Mouse (Mus musculus) small intestine, adult 2 months (tissue): ENCODE measurements around the gene Polq. TPM values are rescaled to one million over a fixed set of nuclear protein-coding genes. Genes with fewer than 3 reads are reported as not detected.
A peak's percentile ranks its signal among the peaks of the same experiment; 100 is the strongest.

Source experiments
- H3K27ac ChIP-seq: fragments of 200-500 bp; 2 replicates; pipeline ENCODE4 v1.5.1; 2012; ENCODE audit warnings: low read depth, low read length, control low read depth, inconsistent platforms; ENCODE audit not compliant: insufficient read depth
- H3K27me3 ChIP-seq: fragments of 200-500 bp; 2 replicates; pipeline ENCODE4 v1.6.1; 2012; ENCODE audit warnings: mild to moderate bottlenecking, moderate library complexity, low read length, inconsistent platforms; ENCODE audit not compliant: control insufficient read depth, insufficient read depth
- H3K36me3 ChIP-seq: fragments of 200-500 bp; 2 replicates; pipeline ENCODE4 v1.6.1; 2012; ENCODE audit warnings: mild to moderate bottlenecking, low read length, control low read depth, inconsistent platforms; ENCODE audit not compliant: control insufficient read depth, insufficient read depth
- H3K4me1 ChIP-seq: fragments of 200-500 bp; 2 replicates; pipeline ENCODE4 v1.6.1; 2012; ENCODE audit warnings: low read length, inconsistent platforms, mixed read lengths; ENCODE audit not compliant: control insufficient read depth, insufficient read depth, insufficient read length
- H3K4me3 ChIP-seq: fragments of 200-500 bp; 2 replicates; pipeline ENCODE4 v1.5.1; 2012; ENCODE audit warnings: low read depth, mild to moderate bottlenecking, control low read depth, inconsistent platforms, low read length, moderate library complexity
- CTCF ChIP-seq: fragments of 200-500 bp; IDR thresholded peaks from 2 replicates; pipeline ENCODE4 v1.5.1; 2012; ENCODE audit warnings: low read depth, mild to moderate bottlenecking, control low read depth, inconsistent platforms, low read length, moderate library complexity, mixed read lengths; ENCODE audit not compliant: insufficient replicate concordance, insufficient read length; ENCODE audit errors: extremely low read depth
- POLR2A ChIP-seq: fragments of 200-500 bp; IDR thresholded peaks from 2 replicates; pipeline ENCODE4 v1.6.1; 2012; ENCODE audit warnings: low read depth, mild to moderate bottlenecking, control low read depth, inconsistent platforms, low read length, moderate library complexity
- WGBS: fragments of 180-500 bp; shearing (Covaris S2); methylation state at CpG from one replicate; pipeline ENCODE4 v1.1.7; 2018; 5-methylcytosine and 5-hydroxymethylcytosine counted together
- polyA plus RNA-seq: library from polyadenylated mRNA; depleted of rRNA; stranded (reverse); fragments of >200 nt; gene quantifications from 2 replicates; pipeline ENCODE4 v1.2.3, GENCODE M21; 2012

Polq gene
- polyA plus RNA-seq, 1 experiment = 0.13 TPM

DNA sequence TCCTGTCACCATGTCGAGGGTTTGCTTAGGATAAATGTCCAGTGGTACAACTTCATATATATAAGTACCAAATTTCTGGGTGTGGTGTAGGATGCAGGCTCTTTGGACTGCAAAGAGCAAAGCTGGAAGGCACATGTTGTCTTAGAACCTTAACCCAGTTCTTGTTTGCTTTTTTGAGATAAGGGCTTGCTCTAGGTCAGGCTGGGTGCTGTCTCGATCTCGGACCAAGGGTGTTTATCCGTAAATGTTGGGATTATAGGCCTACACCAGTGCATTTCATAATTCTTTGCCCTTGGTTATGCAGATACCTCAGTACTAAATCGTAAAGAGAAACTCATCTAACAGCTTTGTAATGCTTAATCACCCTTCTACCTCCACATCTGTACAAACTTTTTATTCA lies 750 bp downstream of the Polq start:
- H3K4me3 ChIP-seq = peak overlapping the region; percentile 89; the same call in 1 of the 2 replicates
- WGBS = 22% methylated on average over 5 of the region's 5 CpGs
- H3K27me3 ChIP-seq = no peaks in the 10 kb centered on the region
- H3K36me3 ChIP-seq = no peaks in the 10 kb centered on the region; the same call in 1 of the 2 replicates
- peaks cover 5% of the 10 kb centered on the region for H3K4me1 ChIP-seq
- no peak for TF ChIP-seq POLR2A
- no peak for TF ChIP-seq CTCF
- H3K27ac ChIP-seq = no peak overlapping the region

DNA sequence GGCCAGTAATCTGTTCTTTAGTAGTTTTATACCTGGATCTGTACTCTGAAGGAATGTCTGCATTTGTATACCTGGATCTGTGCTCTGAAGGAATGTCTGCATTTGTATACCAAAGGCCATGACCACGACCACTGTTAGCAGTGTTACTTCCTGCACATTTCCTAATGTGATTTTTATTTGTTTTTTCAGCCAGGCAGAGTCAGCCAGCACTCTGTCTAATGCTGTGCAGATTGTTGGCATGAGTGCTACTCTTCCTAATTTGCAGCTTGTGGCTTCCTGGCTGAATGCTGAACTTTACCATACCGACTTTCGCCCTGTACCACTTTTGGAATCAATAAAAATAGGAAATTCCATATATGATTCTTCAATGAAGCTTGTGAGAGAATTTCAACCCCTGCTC lies 16.0 kb downstream of the Polq start:
- Histone ChIP-seq H3K4me3 (no peak overlapping the region), H3K27ac (no peak overlapping the region), H3K27me3 (no peaks in the 10 kb centered on the region), H3K4me1 (no peaks in the 10 kb centered on the region), H3K36me3 (peaks cover 2% of the 10 kb centered on the region)
- WGBS = 72% methylated on average over 3 of the region's 3 CpGs
- TF ChIP-seq POLR2A (no peak), CTCF (no peak)

- H3K36me3 ChIP-seq = peaks cover 9% of the 10 kb centered on the region
- H3K4me1 ChIP-seq = no peaks in the 10 kb centered on the region
- no peak overlapping the region for H3K4me3 ChIP-seq
- no peaks in the 10 kb centered on the region for H3K27me3 ChIP-seq
- no peak overlapping the region for H3K27ac ChIP-seq
- WGBS = 66% methylated on average over 3 of the region's 3 CpGs
- no peak for TF ChIP-seq CTCF
- TF ChIP-seq POLR2A = no peak
Measured at GRCm38 (mm10) chr16:37031996-37032395, 20.4 kb downstream of the Polq start.

- Histone ChIP-seq H3K36me3 (peaks cover 8% of the 10 kb centered on the region), H3K4me3 (no peak overlapping the region), H3K27ac (no peak overlapping the region), H3K4me1 (no peaks in the 10 kb centered on the region), H3K27me3 (no peaks in the 10 kb centered on the region)
- 97% methylated on average over 8 of the region's 8 CpGs for WGBS
- TF ChIP-seq POLR2A (no peak), CTCF (no peak)
Measured at GRCm38 (mm10) chr16:37034751-37035150, 23.2 kb downstream of the Polq start.

- TF ChIP-seq POLR2A (no peak), CTCF (no peak)
- Histone ChIP-seq H3K4me1 (no peaks in the 10 kb centered on the region), H3K27me3 (no peaks in the 10 kb centered on the region), H3K36me3 (peaks cover 3% of the 10 kb centered on the region; the same call in 1 of the 2 replicates), H3K27ac (no peak overlapping the region), H3K4me3 (no peak overlapping the region)
- 94% methylated on average over 3 of the region's 3 CpGs for WGBS
Measured at GRCm38 (mm10) chr16:37059631-37060030, 48.0 kb downstream of the Polq start.

- 98% methylated on average over 4 of the region's 4 CpGs for WGBS
- Histone ChIP-seq H3K27me3 (no peaks in the 10 kb centered on the region), H3K4me1 (no peaks in the 10 kb centered on the region), H3K4me3 (no peak overlapping the region), H3K27ac (no peak overlapping the region), H3K36me3 (peaks cover 3% of the 10 kb centered on the region; the same call in 1 of the 2 replicates)
- TF ChIP-seq CTCF (no peak), POLR2A (no peak)
Measured at GRCm38 (mm10) chr16:37061261-37061660, 49.7 kb downstream of the Polq start.

DNA sequence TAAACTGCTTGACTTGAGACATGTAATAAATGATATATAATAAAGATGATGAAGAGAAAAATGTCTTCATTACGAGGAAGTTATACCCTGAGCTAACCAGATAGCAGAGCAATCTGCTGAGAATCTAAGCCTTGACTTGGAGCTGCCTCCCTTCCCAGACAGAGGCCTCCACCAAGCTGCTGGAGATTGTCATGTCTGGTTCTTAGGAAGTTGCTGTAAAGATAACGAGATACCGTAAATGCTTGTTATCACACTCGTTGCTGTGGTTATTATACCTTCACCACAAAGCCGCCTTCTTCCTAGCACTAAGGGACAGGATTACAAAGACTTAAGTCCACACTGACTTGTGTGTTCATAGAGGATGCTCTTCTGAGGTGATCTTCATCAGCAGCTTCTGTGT lies 60.8 kb downstream of the Polq start:
- Histone ChIP-seq H3K27me3 (no peaks in the 10 kb centered on the region), H3K27ac (no peak overlapping the region), H3K4me1 (no peaks in the 10 kb centered on the region), H3K36me3 (peaks cover 1% of the 10 kb centered on the region; the same call in 1 of the 2 replicates), H3K4me3 (no peak overlapping the region)
- WGBS = 66% methylated on average over 5 of the region's 5 CpGs
- no peak for TF ChIP-seq POLR2A
- TF ChIP-seq CTCF = no peak
